Mouse (Mus musculus): ENCODE data around the gene Pald1. TPM values are rescaled to one million over a fixed set of nuclear protein-coding genes. Genes with fewer than 3 reads are reported as not detected.

Pald1 gene
- total and polyA plus RNA-seq, 2 experiments from 2014 or later: 17.9 to 66.8 TPM

- no peak overlapping the region for H3K4me3 ChIP-seq (ENCODE audit: low read depth, low read length)
- DNase-seq (ENCODE audit: low spot score) (no peak), ATAC-seq (ENCODE audit: insufficient read depth, low read depth) (peak; percentile 50)
- no peak overlapping the region for H3K9ac ChIP-seq (replicated peaks; ENCODE audit: low read depth, low read length)
- WGBS: 25% methylated on average over 9 of the region's 9 CpGs
- peaks cover 18% of the 10 kb centered on the region for H3K4me1 ChIP-seq (ENCODE audit: control insufficient read depth, insufficient read depth)
- H3K27ac ChIP-seq (ENCODE audit: low read depth): no peak overlapping the region
- H3K27me3 ChIP-seq (ENCODE audit: control insufficient read depth, insufficient read depth, low read length): no peaks in the 10 kb centered on the region
- TF ChIP-seq EP300 (IDR thresholded peaks at IDR 0.05; ENCODE audit: low read depth): no peak
- no peak for TF ChIP-seq CTCF (IDR thresholded peaks at IDR 0.05; ENCODE audit: low read depth)
- H3K4me2 ChIP-seq (ENCODE audit: low read depth, low read length): no peak overlapping the region
- no peaks in the 10 kb centered on the region for H3K9me3 ChIP-seq (replicated peaks; ENCODE audit: control insufficient read depth, low read length)
- peaks cover 23% of the 10 kb centered on the region for H3K36me3 ChIP-seq (replicated peaks; ENCODE audit: control insufficient read depth, insufficient read depth, low read length)
Measured at GRCm38 (mm10) chr10:61325782-61326328, 57.5 kb downstream of the Pald1 start.

GRCm38 (mm10) chr10:61324717-61325116, 58.6 kb downstream of the Pald1 start:
- DNase-seq (ENCODE audit: low spot score): no peak
- Histone ChIP-seq H3K4me3 (ENCODE audit: low read depth, low read length) (no peak overlapping the region), H3K4me2 (ENCODE audit: low read depth, low read length) (no peak overlapping the region), H3K4me1 (ENCODE audit: control insufficient read depth, insufficient read depth) (peaks cover 18% of the 10 kb centered on the region), H3K36me3 (replicated peaks; ENCODE audit: control insufficient read depth, insufficient read depth, low read length) (peaks cover 34% of the 10 kb centered on the region), H3K27ac (ENCODE audit: low read depth) (no peak overlapping the region), H3K9ac (replicated peaks; ENCODE audit: low read depth, low read length) (no peak overlapping the region), H3K9me3 (replicated peaks; ENCODE audit: control insufficient read depth, low read length) (no peaks in the 10 kb centered on the region), H3K27me3 (ENCODE audit: control insufficient read depth, insufficient read depth, low read length) (no peaks in the 10 kb centered on the region)
- TF ChIP-seq CTCF (IDR thresholded peaks at IDR 0.05; ENCODE audit: low read depth) (no peak), EP300 (IDR thresholded peaks at IDR 0.05; ENCODE audit: low read depth) (no peak)
- no peak; the same call in 1 of the 2 replicates for ATAC-seq (ENCODE audit: insufficient read depth, low read depth)
- 71% methylated on average over 8 of the region's 8 CpGs for WGBS

GRCm38 (mm10) chr10:61318527-61318926, 64.8 kb downstream of the Pald1 start:
- WGBS: 92% methylated on average over 3 of the region's 3 CpGs
- no peak for DNase-seq (ENCODE audit: low spot score)
- no peak overlapping the region for H3K4me3 ChIP-seq (ENCODE audit: low read depth, low read length)
- H3K9me3 ChIP-seq (replicated peaks; ENCODE audit: control insufficient read depth, low read length): no peaks in the 10 kb centered on the region
- no peak for ATAC-seq (ENCODE audit: insufficient read depth, low read depth)
- H3K9ac ChIP-seq (replicated peaks; ENCODE audit: low read depth, low read length): no peak overlapping the region
- no peak overlapping the region for H3K27ac ChIP-seq (ENCODE audit: low read depth)
- TF ChIP-seq EP300 (IDR thresholded peaks at IDR 0.05; ENCODE audit: low read depth) (no peak), CTCF (IDR thresholded peaks at IDR 0.05; ENCODE audit: low read depth) (peak; percentile 28; the same call in 1 of the 2 replicates)
- H3K36me3 ChIP-seq (replicated peaks; ENCODE audit: control insufficient read depth, insufficient read depth, low read length): peaks cover 42% of the 10 kb centered on the region
- peaks cover 2% of the 10 kb centered on the region; the same call in 1 of the 2 replicates for H3K4me1 ChIP-seq (ENCODE audit: control insufficient read depth, insufficient read depth)
- H3K27me3 ChIP-seq (ENCODE audit: control insufficient read depth, insufficient read depth, low read length): no peaks in the 10 kb centered on the region
- H3K4me2 ChIP-seq (ENCODE audit: low read depth, low read length): no peak overlapping the region

GRCm38 (mm10) chr10:61315324-61315880, 67.9 kb downstream of the Pald1 start:
- Histone ChIP-seq H3K27ac (ENCODE audit: low read depth) (no peak overlapping the region), H3K4me3 (ENCODE audit: low read depth, low read length) (no peak overlapping the region), H3K4me1 (ENCODE audit: control insufficient read depth, insufficient read depth) (peaks cover 12% of the 10 kb centered on the region), H3K36me3 (replicated peaks; ENCODE audit: control insufficient read depth, insufficient read depth, low read length) (peaks cover 16% of the 10 kb centered on the region), H3K27me3 (ENCODE audit: control insufficient read depth, insufficient read depth, low read length) (no peaks in the 10 kb centered on the region), H3K4me2 (ENCODE audit: low read depth, low read length) (no peak overlapping the region), H3K9ac (replicated peaks; ENCODE audit: low read depth, low read length) (no peak overlapping the region), H3K9me3 (replicated peaks; ENCODE audit: control insufficient read depth, low read length) (no peaks in the 10 kb centered on the region)
- no peak for DNase-seq (ENCODE audit: low spot score)
- 80% methylated on average over 9 of the region's 9 CpGs for WGBS
- TF ChIP-seq CTCF (IDR thresholded peaks at IDR 0.05; ENCODE audit: low read depth) (no peak), EP300 (IDR thresholded peaks at IDR 0.05; ENCODE audit: low read depth) (no peak)
- no peak for ATAC-seq (ENCODE audit: insufficient read depth, low read depth)

- ATAC-seq (ENCODE audit: insufficient read depth, low read depth): no peak; the same call in 1 of the 2 replicates
- H3K36me3 ChIP-seq (replicated peaks; ENCODE audit: control insufficient read depth, insufficient read depth, low read length): 0 out of 2 replicates have a peak, but pooled peaks cover 4% of the 10 kb centered on the region
- no peak for TF ChIP-seq EP300 (IDR thresholded peaks at IDR 0.05; ENCODE audit: low read depth)
- no peak for TF ChIP-seq CTCF (IDR thresholded peaks at IDR 0.05; ENCODE audit: low read depth)
- peak overlapping the region; percentile 2; the same call in 1 of the 2 replicates for H3K27ac ChIP-seq (ENCODE audit: low read depth)
- H3K4me2 ChIP-seq (ENCODE audit: low read depth, low read length): no peak overlapping the region
- DNase-seq (ENCODE audit: low spot score): peak; percentile 51
- H3K4me3 ChIP-seq (ENCODE audit: low read depth, low read length): no peak overlapping the region
- no peaks in the 10 kb centered on the region for H3K9me3 ChIP-seq (replicated peaks; ENCODE audit: control insufficient read depth, low read length)
- no peak overlapping the region for H3K9ac ChIP-seq (replicated peaks; ENCODE audit: low read depth, low read length)
- peaks cover 12% of the 10 kb centered on the region for H3K4me1 ChIP-seq (ENCODE audit: control insufficient read depth, insufficient read depth)
- 19% methylated on average over 7 of the region's 7 CpGs for WGBS
- H3K27me3 ChIP-seq (ENCODE audit: control insufficient read depth, insufficient read depth, low read length): no peaks in the 10 kb centered on the region
Measured at GRCm38 (mm10) chr10:61313750-61314149, 69.6 kb downstream of the Pald1 start.
